Mouse (Mus musculus): Measurements from ENCODE around the gene Sgsm1. TPM values are rescaled to one million over a fixed set of nuclear protein-coding genes. Genes with fewer than 3 reads are reported as not detected.

Gene Sgsm1
- polyA plus RNA-seq, 1 experiment from 2014 or later: 5.2 TPM

- ATAC-seq (ENCODE audit: insufficient read depth) (no peak), DNase-seq (no peak)
- 65% methylated on average over 3 of the region's 3 CpGs for WGBS
- Histone ChIP-seq H3K36me3 (ENCODE audit: insufficient read depth) (no peaks in the 10 kb centered on the region), H3K4me1 (ENCODE audit: insufficient read depth) (no peaks in the 10 kb centered on the region), H3K9ac (no peak overlapping the region), H3K4me3 (ENCODE audit: low read depth, low read length) (no peak overlapping the region), H3K27ac (ENCODE audit: low read depth) (no peak overlapping the region), H3K27me3 (ENCODE audit: insufficient read depth, low read length) (no peaks in the 10 kb centered on the region), H3K9me3 (ENCODE audit: low read depth, low read length) (no peaks in the 10 kb centered on the region), H3K4me2 (no peak overlapping the region)
- peak; percentile 33; the same call in 1 of the 2 replicates for TF ChIP-seq CTCF (IDR thresholded peaks at IDR 0.05; ENCODE audit: low read depth)
Observed at GRCm38 (mm10) chr5:113270043-113270442, 40.5 kb downstream of the Sgsm1 start.

- Histone ChIP-seq H3K27me3 (ENCODE audit: insufficient read depth, low read length) (no peaks in the 10 kb centered on the region), H3K9ac (no peak overlapping the region), H3K4me3 (ENCODE audit: low read depth, low read length) (no peak overlapping the region), H3K27ac (ENCODE audit: low read depth) (no peak overlapping the region), H3K36me3 (ENCODE audit: insufficient read depth) (no peaks in the 10 kb centered on the region), H3K4me2 (no peak overlapping the region), H3K4me1 (ENCODE audit: insufficient read depth) (no peaks in the 10 kb centered on the region), H3K9me3 (ENCODE audit: low read depth, low read length) (no peaks in the 10 kb centered on the region)
- ATAC-seq (ENCODE audit: insufficient read depth) (no peak), DNase-seq (no peak)
- TF ChIP-seq CTCF (IDR thresholded peaks at IDR 0.05; ENCODE audit: low read depth): no peak
Observed at GRCm38 (mm10) chr5:113268246-113268645, 42.3 kb downstream of the Sgsm1 start.

GRCm38 (mm10) chr5:113265637-113266036 lies 44.9 kb downstream of the Sgsm1 start:
- no peak for TF ChIP-seq CTCF (IDR thresholded peaks at IDR 0.05; ENCODE audit: low read depth)
- 80% methylated on average over 8 of the region's 8 CpGs for WGBS

GRCm38 (mm10) chr5:113250806-113251205 lies 59.8 kb downstream of the Sgsm1 start:
- Histone ChIP-seq H3K27me3 (ENCODE audit: insufficient read depth, low read length) (no peaks in the 10 kb centered on the region), H3K4me3 (ENCODE audit: low read depth, low read length) (no peak overlapping the region), H3K9me3 (ENCODE audit: low read depth, low read length) (no peaks in the 10 kb centered on the region), H3K4me2 (no peak overlapping the region), H3K27ac (ENCODE audit: low read depth) (no peak overlapping the region), H3K36me3 (ENCODE audit: insufficient read depth) (no peaks in the 10 kb centered on the region), H3K9ac (no peak overlapping the region), H3K4me1 (ENCODE audit: insufficient read depth) (no peaks in the 10 kb centered on the region)
- no peak for TF ChIP-seq CTCF (IDR thresholded peaks at IDR 0.05; ENCODE audit: low read depth)
- ATAC-seq (ENCODE audit: insufficient read depth) (no peak), DNase-seq (no peak)
- WGBS: 94% methylated on average over 11 of the region's 11 CpGs

More at GRCm38 (mm10) chr5:113265637-113266036, 44.9 kb downstream of the Sgsm1 start:
- H3K27ac ChIP-seq (ENCODE audit: low read depth): no peak overlapping the region
- no peaks in the 10 kb centered on the region for H3K9me3 ChIP-seq (ENCODE audit: low read depth, low read length)
- ATAC-seq (ENCODE audit: insufficient read depth) (no peak), DNase-seq (no peak)
- no peak overlapping the region for H3K4me2 ChIP-seq
- no peak overlapping the region for H3K4me3 ChIP-seq (ENCODE audit: low read depth, low read length)
- H3K4me1 ChIP-seq (ENCODE audit: insufficient read depth): no peaks in the 10 kb centered on the region
- no peaks in the 10 kb centered on the region for H3K27me3 ChIP-seq (ENCODE audit: insufficient read depth, low read length)
- H3K9ac ChIP-seq: no peak overlapping the region
- no peaks in the 10 kb centered on the region for H3K36me3 ChIP-seq (ENCODE audit: insufficient read depth)

GRCm38 (mm10) chr5:113249263-113249930 lies 61.2 kb downstream of the Sgsm1 start:
- Histone ChIP-seq H3K36me3 (ENCODE audit: insufficient read depth) (no peaks in the 10 kb centered on the region), H3K9ac (no peak overlapping the region), H3K4me1 (ENCODE audit: insufficient read depth) (no peaks in the 10 kb centered on the region), H3K27ac (ENCODE audit: low read depth) (no peak overlapping the region), H3K27me3 (ENCODE audit: insufficient read depth, low read length) (no peaks in the 10 kb centered on the region), H3K4me3 (ENCODE audit: low read depth, low read length) (no peak overlapping the region), H3K9me3 (ENCODE audit: low read depth, low read length) (no peaks in the 10 kb centered on the region), H3K4me2 (no peak overlapping the region)
- ATAC-seq (ENCODE audit: insufficient read depth): no peak
- no peak for TF ChIP-seq CTCF (IDR thresholded peaks at IDR 0.05; ENCODE audit: low read depth)
- 71% methylated on average over 8 of the region's 8 CpGs for WGBS
- no peak for DNase-seq

- WGBS: 73% methylated on average over 5 of the region's 5 CpGs
- H3K27ac ChIP-seq (ENCODE audit: low read depth): no peak overlapping the region
Observed at GRCm38 (mm10) chr5:113230196-113230595, 80.4 kb downstream of the Sgsm1 start.

GRCm38 (mm10) chr5:113226632-113227102 lies 83.9 kb downstream of the Sgsm1 start, which contains the start of gene Tmem211:
Gene Tmem211, plus strand, starts transcription at chr5:113226909.
- Histone ChIP-seq H3K27me3 (ENCODE audit: insufficient read depth, low read length) (no peaks in the 10 kb centered on the region), H3K9me3 (ENCODE audit: low read depth, low read length) (no peaks in the 10 kb centered on the region), H3K36me3 (ENCODE audit: insufficient read depth) (no peaks in the 10 kb centered on the region), H3K4me1 (ENCODE audit: insufficient read depth) (peaks cover 6% of the 10 kb centered on the region; the same call in 1 of the 2 replicates), H3K4me3 (ENCODE audit: low read depth, low read length) (peak within 1 kb of the TSS; percentile 19), H3K27ac (ENCODE audit: low read depth) (peak within 1 kb of the TSS; percentile 54; the same call in 1 of the 2 replicates), H3K9ac (peak within 1 kb of the TSS; percentile 29), H3K4me2 (peak within 1 kb of the TSS; percentile 57)
- DNase-seq (peak; percentile 97), ATAC-seq (ENCODE audit: insufficient read depth) (peak; percentile 76)
- TF ChIP-seq CTCF (IDR thresholded peaks at IDR 0.05; ENCODE audit: low read depth): peak; percentile 97
- 1% methylated on average over 13 of the region's 13 CpGs for WGBS

More at GRCm38 (mm10) chr5:113230196-113230595, 80.4 kb downstream of the Sgsm1 start:
- Histone ChIP-seq H3K4me3 (ENCODE audit: low read depth, low read length) (no peak overlapping the region), H3K9ac (no peak overlapping the region), H3K9me3 (ENCODE audit: low read depth, low read length) (no peaks in the 10 kb centered on the region), H3K4me1 (ENCODE audit: insufficient read depth) (peaks cover 6% of the 10 kb centered on the region; the same call in 1 of the 2 replicates), H3K4me2 (no peak overlapping the region), H3K27me3 (ENCODE audit: insufficient read depth, low read length) (no peaks in the 10 kb centered on the region), H3K36me3 (ENCODE audit: insufficient read depth) (no peaks in the 10 kb centered on the region)
- DNase-seq (no peak), ATAC-seq (ENCODE audit: insufficient read depth) (no peak)
- no peak for TF ChIP-seq CTCF (IDR thresholded peaks at IDR 0.05; ENCODE audit: low read depth)
